Mouse (Mus musculus): ENCODE results near the gene Cpox.
A peak's percentile ranks its signal among the peaks of the same experiment; 100 is the strongest.
"Not testable (repeated sequence)": the region's sequence is repeated elsewhere in the genome, so short reads cannot be mapped to it uniquely, and the experiment has no call there.

Cpox gene

GRCm38 (mm10) chr16:58669917-58670630, at the start of gene Cpox:
Gene Cpox, plus strand, starts transcription at chr16:58670292.
- peak; percentile 84 for DNase-seq

- DNase-seq: no peak
These were observed 47.7 kb upstream of the Cpox start for GRCm38 (mm10) chr16:58622377-58622776.

- DNase-seq: no peak
These were observed 47.0 kb upstream of the Cpox start for GRCm38 (mm10) chr16:58623114-58623513.

- DNase-seq: peak; percentile 11
These were observed 46.1 kb upstream of the Cpox start for GRCm38 (mm10) chr16:58623944-58624343.

GRCm38 (mm10) chr16:58627597-58628335, 42.3 kb upstream of the Cpox start:
- no peak for DNase-seq

GRCm38 (mm10) chr16:58628336-58628680, 41.8 kb upstream of the Cpox start:
- DNase-seq: no peak

GRCm38 (mm10) chr16:58628968-58629367, 41.1 kb upstream of the Cpox start:
- no peak for DNase-seq

GRCm38 (mm10) chr16:58629736-58630135, 40.4 kb upstream of the Cpox start:
- no peak for DNase-seq

- DNase-seq: no peak
These were observed 34.2 kb upstream of the Cpox start for GRCm38 (mm10) chr16:58635866-58636265.

GRCm38 (mm10) chr16:58637448-58637847, 32.6 kb upstream of the Cpox start:
- DNase-seq: no peak

- DNase-seq: no peak
These were observed 32.1 kb upstream of the Cpox start for GRCm38 (mm10) chr16:58638016-58638415.

- DNase-seq: no peak
These were observed 31.4 kb upstream of the Cpox start, which contains the start of gene E330017A01Rik for GRCm38 (mm10) chr16:58638689-58639175. Gene E330017A01Rik, minus strand, starts transcription at chr16:58638739.

- DNase-seq: no peak
These were observed 20.1 kb upstream of the Cpox start for GRCm38 (mm10) chr16:58649979-58650378.

GRCm38 (mm10) chr16:58655751-58656150, 14.3 kb upstream of the Cpox start:
- no peak for DNase-seq

- no peak for DNase-seq
These were observed 13.6 kb upstream of the Cpox start for GRCm38 (mm10) chr16:58656526-58656925.

GRCm38 (mm10) chr16:58658668-58659067, 11.4 kb upstream of the Cpox start:
- DNase-seq: no peak

GRCm38 (mm10) chr16:58661826-58662225, 8.3 kb upstream of the Cpox start:
- no peak for DNase-seq

- DNase-seq: no peak
These were observed 7.8 kb upstream of the Cpox start for GRCm38 (mm10) chr16:58662287-58662791.

- no peak for DNase-seq
These were observed 7.1 kb upstream of the Cpox start for GRCm38 (mm10) chr16:58663021-58663420.

GRCm38 (mm10) chr16:58663816-58664215, 6.3 kb upstream of the Cpox start:
- no peak for DNase-seq

GRCm38 (mm10) chr16:58665137-58665536, 5.0 kb upstream of the Cpox start:
- DNase-seq: not testable (repeated sequence)

GRCm38 (mm10) chr16:58666681-58667080, 3.4 kb upstream of the Cpox start:
- DNase-seq: not testable (repeated sequence)

GRCm38 (mm10) chr16:58668586-58668985, 1.5 kb upstream of the Cpox start:
- DNase-seq: no peak

GRCm38 (mm10) chr16:58669264-58669663, 828 bp upstream of the Cpox start:
- DNase-seq: no peak

All from thymus, postnatal 4 days (tissue).